Mouse (Mus musculus) testis, postnatal 10 days (tissue): ENCODE measurements around the gene Smurf2.
A peak's percentile ranks its signal among the peaks of the same experiment; 100 is the strongest.

Source experiments
- DNase-seq: peaks from one replicate; pipeline ENCODE4 v3.0.0; 2021; ENCODE audit warnings: low spot score

Smurf2 gene

DNA sequence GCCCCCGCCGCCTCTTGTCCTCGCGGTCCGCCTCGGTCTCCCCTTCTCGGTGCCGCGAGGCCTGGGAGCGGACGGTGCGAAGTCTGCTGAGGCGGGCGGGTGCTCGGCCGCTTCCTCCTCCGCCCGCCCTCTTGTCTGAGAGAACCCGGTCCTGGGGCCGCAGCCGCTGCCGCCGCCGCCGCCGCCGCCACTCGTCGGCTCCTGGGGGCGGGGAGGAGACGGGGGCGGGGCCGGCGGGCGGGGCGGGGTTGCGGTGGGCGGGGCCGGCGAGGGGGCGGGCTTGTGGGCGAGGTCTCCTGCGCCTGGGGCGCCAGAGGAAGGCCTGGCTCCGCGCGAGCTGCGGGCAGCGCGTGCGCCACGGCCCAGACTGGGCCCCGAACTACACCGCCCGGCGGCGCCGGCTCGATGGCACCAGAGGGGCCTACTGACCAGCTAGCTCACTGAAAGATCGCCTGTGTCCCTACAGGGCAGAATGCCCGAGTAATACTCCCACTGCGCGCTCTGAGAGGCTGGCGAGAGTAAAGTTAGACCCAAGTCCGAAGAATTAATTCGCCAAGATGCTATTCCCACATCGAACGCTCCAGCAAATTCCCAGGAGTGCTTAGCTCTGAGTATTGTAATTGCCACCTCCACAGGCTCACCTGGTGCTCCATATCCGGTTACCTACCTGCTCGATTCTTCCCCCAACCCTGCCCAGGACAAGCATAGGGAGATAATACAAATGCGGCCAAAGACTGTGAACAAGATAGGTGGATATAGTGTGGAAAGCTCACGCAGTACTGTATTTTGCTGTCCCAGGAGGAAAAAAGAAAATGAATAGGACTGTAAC, at the start of gene Smurf2:
Gene Smurf2 (minus strand): TSS at position 165 of the 829 bp plus-strand sequence.
- DNase-seq: peak; percentile 89

- no peak for DNase-seq
Measured at GRCm38 (mm10) chr11:106969798-106970197, 49.3 kb upstream of the Smurf2 start.

GRCm38 (mm10) chr11:106967630-106968029, 47.1 kb upstream of the Smurf2 start:
- DNase-seq: no peak

GRCm38 (mm10) chr11:106965881-106966280, 45.4 kb upstream of the Smurf2 start:
- no peak for DNase-seq

- DNase-seq: no peak
Measured at GRCm38 (mm10) chr11:106962310-106962709, 41.8 kb upstream of the Smurf2 start.

DNA sequence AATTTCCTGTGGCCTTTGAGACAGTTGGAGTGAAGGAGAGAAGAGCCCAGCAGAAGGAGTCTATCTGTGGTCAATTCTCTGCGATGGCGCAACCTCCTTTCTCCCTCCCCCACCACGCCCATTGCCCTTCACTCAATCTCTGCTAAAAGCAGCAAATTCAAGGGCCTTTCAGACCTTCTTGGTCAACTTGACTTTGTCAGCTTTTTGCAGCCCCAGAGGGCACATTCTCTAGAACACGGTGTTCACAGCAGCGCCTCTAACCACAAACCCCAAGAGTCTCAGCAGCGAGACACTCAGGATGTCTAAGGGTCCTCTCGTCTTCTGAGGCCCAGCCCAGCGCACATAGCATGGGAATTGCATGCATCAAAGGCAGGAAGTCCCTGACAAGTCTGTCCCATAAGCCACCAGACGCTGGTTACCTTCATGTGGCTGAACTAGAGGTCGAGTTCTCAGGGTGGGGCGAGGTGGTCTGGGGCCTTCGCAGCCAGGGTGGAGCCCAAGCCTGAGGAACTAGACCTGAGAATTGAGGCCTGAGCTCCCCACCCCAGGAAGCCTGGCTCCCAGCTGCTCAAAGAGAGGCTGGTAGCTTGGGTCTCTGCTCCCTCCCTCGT, 41.1 kb upstream of the Smurf2 start:
- no peak for DNase-seq

- DNase-seq: no peak
Measured at GRCm38 (mm10) chr11:106959121-106959520, 38.6 kb upstream of the Smurf2 start.

DNA sequence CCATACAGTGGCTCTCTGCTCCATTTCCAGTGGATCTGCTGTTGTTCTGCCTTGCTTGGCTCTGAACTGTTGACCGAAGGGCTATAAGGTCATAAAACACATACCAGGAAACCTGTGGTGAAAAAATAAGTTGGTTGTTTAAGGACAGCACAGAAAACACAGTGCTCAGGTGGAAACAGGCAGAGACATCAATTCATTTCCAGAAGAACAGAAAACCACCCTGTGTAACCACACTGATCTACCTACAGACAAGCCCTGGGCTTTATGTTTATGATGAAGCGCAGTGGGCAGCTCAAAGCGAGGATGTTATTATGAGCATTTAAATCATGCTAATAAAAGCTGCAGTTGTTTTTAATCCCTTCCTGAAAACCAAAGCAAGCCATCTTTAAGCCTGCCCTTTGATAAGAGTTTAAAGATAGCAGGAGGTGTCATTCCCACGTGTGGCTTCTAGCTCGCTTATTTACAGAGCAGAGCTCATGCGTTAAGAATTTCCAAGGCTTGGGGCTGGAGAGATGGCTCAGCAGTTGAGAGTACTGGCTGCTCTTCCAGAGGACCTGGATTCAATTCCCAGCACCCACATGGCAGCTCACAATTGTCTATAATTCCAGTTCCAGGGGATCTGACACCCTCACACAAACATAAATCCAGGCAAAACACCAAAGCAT, 38.0 kb upstream of the Smurf2 start:
- DNase-seq: no peak

GRCm38 (mm10) chr11:106957271-106957980, 36.9 kb upstream of the Smurf2 start:
- DNase-seq: no peak

GRCm38 (mm10) chr11:106954566-106954965, 34.1 kb upstream of the Smurf2 start:
- no peak for DNase-seq

DNA sequence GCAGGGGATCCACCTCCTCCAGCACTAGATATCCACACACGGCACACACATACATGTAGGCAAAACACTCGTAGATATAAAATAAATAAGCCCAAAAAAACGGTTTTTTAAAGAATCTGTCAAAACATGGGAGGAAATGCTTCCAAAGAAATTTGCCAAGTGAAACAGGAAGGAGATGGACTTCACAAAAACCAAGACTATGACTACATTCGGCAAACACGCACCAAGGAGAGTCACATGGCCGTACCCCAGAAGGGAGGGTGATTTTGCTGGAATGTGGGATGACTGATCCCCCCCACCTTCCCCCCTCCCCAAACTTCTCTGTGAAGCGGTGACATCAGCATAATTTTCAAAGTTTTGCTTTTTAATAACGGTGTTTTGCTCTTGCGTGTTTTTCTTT, 33.6 kb upstream of the Smurf2 start:
- DNase-seq: no peak

DNA sequence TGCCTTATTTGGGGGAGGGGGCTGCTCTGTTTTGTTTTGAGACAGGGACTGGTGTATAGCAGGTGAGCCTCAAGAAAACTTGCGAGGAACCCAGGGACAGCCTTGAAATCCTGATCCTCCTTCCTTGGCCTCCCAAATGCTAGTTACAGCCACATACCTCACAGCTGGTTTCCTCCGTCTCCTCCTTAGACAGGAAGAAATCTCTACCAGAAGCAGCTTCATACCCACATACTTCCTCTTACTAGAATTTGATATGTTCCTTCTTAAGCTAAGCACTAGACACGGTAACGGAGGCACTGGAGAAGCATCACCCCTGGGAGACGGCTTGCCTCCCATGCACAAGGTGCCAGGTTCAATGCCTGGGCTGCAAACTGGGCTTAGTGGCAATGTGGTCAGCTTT, 16.8 kb upstream of the Smurf2 start:
- no peak for DNase-seq

DNA sequence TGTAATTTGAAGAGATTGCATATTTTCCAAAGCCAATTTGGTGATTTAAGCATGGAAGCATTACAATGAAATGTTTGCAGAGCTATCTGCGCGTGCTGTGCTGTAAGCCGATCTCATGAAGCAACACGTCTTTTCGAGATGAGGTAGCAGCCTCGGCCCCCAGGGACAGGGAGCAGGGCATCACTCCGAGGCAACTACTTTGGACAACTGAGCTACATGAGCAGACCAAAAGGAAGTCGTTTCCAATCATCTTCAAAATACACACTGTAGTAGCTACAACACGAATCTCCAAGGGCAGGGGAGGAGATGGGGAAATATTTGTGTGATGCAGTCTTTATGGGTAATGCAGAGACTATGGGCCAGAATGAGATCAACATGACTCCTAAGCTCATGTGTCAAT, 9.9 kb upstream of the Smurf2 start:
- DNase-seq: no peak

GRCm38 (mm10) chr11:106928935-106929334, 8.4 kb upstream of the Smurf2 start:
- DNase-seq: peak; percentile 49

DNA sequence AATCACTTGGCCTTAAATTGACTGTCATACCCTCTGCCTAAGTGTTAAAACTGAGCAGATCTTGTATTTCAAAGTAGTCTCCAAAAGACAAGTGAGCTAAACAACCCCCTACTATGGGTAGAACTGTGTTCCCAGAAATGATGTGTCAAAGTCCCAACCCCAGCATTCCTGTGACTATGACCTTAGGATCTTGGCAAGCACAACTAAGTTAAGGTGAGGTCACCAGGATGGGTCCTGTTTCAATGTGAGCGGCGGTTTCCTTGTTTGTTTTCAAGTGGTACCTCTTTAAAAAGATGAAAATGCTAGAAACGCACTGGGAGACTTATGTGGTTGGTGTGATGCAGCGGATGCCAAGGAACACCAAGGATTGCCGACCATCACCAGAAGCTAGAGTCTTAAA, 7.4 kb upstream of the Smurf2 start:
- no peak for DNase-seq

DNA sequence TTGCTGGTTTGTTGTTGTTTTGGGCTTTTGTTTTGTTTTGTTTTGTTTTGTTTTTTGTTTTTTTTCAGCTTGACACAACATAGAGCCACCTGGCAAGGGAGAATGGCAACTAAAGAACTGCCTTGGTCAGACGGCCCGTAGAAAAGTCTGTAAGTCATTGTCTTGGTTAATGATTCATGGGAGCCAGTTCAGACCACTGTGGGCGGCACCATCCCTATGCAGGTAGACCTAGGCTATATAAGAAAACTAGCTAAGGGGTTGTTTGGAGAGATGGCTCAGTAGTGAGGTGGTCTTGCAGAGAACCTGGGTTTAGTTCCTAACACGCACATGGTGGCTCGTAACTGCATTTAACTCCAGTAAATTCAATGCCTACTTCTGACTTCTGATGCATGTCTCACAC, 6.7 kb upstream of the Smurf2 start:
- no peak for DNase-seq

- no peak for DNase-seq
Measured at GRCm38 (mm10) chr11:106926732-106927131, 6.2 kb upstream of the Smurf2 start.

GRCm38 (mm10) chr11:106919612-106920550, 634 bp downstream of the Smurf2 start:
- DNase-seq: peak; percentile 73

DNA sequence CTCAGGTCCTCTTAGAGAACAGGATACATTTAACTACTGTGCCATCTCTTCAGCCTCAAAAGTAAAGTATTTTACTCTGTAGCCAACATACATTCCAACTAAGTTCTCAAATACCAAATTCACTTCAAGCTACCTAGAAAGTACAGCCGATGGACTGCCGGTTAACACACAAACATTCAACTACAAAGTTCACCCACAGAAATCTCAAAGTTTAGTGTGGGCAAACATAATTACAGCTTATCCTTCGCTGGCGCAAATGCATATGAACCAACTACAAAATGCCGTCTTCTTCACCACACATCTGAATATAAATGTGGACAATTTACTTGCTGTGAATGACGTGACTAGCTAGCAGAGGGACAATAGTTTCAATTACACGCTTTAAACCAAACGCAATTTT, 1.6 kb downstream of the Smurf2 start:
- no peak for DNase-seq

- no peak for DNase-seq
Measured at GRCm38 (mm10) chr11:106911257-106911656, 9.3 kb downstream of the Smurf2 start.

DNA sequence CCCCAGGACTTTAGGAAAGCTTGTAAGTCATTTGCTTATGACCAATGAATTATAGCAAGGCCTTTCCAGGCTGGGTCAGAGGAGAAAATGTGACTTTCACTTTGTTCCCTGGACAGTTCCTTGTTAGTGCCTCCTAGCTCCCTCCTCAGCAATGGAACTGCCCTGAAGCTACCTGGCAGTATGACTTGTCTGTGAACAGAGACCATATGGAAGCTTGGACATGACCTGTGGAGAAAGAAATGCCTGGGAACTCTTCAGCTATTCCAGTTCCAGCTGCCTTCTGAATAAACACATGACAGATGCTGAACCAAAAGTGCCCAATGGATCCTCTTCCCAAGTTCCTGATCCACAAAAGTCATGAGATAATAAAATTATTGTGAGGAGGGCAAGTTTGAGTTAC, 12.5 kb downstream of the Smurf2 start:
- no peak for DNase-seq
